Mouse (Mus musculus): Measurements from ENCODE around the gene Tsc22d3.
A peak's percentile ranks its signal among the peaks of the same experiment; 100 is the strongest.

Gene Tsc22d3

DNA sequence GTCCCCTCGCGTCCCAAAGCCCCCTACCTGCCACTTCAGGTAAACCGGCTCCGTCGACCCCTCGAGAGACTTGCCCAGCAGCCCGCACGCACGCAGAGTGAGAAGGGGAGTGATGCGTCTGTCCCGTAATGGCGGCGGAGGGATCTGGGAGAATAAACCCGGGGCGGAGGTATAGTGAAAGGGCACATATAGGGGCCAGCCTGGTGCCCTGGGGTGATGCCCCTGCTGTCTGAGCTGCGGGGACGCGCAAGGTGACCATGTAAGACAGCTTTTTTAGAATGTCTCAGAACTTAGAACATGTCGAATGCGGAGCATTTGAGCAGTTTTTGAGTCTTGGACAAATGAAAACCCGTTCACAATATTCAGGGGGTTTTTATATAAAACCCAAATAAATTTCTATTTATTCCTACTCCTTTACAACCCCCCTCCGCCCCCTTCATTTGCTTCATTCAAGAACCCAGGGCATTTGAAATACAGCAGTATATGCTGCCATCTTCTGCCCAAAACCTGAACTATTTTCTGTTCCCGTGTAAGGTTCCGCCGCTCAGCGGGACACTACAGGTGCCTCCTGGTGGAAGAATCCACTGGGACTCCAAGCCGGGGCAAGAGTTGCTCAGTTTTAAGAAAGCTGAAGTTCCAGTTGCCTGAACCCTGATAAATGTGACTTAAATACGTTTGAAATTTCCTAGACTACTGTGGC lies at the start of gene Tsc22d3:
Gene Tsc22d3, minus strand, starts transcription at position 250 of the 700 bp plus-strand sequence.
- DNase-seq (ENCODE audit: low spot score) = no peak

DNA sequence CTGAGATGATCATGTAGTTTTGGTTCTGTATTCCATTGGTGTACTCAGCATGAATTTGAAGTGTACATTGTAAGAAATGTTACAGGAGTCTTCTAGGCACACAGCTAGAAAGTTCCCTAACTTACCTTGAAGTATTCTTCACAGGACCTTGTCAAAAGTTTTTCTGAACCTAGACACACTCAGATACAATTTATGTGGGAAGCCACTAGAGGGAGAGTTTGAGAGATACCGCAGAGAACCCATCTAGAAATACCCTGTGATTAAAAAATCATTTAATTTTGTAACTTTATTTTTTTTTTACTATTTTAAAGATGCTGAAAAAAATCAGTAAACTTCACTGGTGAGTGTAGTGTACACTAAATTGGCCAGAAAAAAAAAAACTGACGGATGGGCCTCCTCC lies 39.1 kb upstream of the Tsc22d3 start:
- no peak for DNase-seq (ENCODE audit: low spot score)

DNA sequence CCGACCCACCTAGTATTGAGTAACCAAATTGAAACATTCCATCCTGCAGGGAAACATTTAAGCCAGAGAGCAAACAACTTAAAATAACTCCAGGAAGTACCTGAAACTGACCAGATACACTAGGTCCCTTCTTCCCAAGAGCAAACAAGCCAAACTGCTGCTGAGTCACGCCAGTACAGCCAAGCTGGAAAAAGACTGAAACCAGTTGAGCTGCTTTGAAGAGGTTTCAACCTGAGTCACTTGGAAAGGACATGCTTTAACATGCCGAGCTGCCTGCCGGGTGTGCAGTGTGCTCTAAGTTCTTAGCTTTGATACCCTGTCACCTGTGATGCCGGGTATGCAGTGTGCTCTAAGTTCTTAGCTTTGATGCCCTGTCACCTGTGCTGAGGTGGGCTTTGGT lies 37.6 kb upstream of the Tsc22d3 start:
- DNase-seq (ENCODE audit: low spot score) = no peak

DNA sequence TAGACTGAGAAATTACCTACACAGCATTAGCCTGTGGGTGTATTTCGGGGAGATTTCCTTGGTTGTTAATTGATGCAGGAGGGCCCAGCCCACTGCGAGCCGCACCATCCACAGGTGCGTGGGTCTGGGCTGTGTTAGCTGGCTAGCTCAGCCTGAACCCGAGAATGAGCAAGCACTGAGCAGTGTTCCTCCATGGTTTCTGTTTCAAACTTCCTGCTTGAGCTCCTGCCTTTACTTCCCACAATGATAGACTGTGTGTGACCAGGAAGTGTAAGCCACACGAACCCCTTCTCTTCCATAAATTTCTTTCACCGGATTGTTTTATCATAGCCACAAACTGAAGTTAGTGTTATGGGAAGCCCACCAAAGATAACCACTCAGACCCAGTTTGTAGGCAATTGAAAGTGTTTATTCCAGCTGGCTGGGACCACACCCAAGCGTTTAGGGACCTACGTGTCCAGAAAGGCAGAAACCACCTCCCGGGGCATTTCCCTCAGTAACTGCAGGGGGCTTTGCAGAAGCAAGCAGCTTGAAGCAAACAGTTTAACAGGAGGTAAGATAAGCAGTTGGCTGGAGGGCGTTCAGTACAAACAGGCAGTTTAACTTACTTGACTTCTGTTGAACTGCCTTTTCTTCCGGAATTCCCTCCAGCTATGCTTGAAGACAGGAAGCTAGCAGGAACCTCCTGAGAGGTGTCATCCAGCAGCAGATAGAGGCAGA lies 24.6 kb upstream of the Tsc22d3 start:
- no peak for DNase-seq (ENCODE audit: low spot score)

DNA sequence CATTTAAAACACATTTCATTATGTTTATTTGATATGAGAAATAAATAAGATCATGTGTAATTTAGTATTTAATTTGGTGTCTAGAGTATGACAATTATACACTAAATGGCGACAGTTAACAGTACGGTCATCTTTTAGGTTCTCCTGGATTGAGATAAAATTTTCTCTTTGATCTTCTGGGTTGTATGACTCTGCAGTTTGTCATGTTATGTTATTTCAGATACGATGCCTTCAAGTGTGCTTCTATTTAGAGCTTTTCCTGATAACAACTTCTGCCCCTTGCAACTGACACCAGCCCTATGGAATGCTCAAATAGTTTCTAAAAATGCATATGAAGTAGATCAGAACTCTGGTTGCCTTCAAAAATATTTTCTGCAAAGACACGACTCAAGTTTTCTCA lies 9.5 kb upstream of the Tsc22d3 start:
- no peak for DNase-seq (ENCODE audit: low spot score)

DNA sequence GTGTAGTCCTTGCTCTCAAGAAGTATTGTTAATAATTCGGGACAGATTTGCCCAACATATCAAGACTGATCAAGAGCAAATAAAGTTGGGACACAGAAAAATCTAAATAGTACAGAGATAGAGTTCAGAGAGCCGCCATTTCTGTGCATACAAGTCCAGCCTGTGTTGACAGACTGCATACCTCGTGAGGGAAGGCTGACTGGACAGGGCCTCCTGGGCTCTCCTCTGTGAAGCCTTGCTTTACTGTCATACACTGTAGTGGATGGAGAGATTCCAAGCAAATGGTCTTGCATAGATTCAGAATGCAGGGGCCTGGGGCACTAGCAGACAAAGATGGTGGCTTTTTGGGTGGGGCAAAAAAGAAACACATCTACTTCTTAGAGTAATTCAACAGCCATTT lies 1.4 kb upstream of the Tsc22d3 start:
- DNase-seq (ENCODE audit: low spot score) = no peak

DNA sequence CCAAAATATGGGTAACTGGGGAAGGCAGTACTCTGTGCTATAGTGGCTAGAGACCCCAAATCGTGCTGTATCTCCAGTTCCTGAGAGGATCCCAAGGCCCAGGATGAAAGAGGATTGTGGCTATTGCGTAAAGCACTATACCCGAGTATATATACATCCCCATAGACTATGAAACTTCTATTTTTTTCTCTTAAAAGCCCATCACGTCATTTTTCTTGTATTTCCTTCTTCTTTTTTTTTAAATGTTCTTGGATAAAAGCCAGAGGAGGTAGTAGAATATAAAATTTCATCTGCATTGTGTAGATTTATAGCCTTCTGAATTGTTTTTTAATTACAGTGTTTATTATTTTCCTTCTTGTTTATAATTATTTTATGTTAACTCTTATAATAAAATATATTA lies 852 bp upstream of the Tsc22d3 start:
- no peak for DNase-seq (ENCODE audit: low spot score)

DNA sequence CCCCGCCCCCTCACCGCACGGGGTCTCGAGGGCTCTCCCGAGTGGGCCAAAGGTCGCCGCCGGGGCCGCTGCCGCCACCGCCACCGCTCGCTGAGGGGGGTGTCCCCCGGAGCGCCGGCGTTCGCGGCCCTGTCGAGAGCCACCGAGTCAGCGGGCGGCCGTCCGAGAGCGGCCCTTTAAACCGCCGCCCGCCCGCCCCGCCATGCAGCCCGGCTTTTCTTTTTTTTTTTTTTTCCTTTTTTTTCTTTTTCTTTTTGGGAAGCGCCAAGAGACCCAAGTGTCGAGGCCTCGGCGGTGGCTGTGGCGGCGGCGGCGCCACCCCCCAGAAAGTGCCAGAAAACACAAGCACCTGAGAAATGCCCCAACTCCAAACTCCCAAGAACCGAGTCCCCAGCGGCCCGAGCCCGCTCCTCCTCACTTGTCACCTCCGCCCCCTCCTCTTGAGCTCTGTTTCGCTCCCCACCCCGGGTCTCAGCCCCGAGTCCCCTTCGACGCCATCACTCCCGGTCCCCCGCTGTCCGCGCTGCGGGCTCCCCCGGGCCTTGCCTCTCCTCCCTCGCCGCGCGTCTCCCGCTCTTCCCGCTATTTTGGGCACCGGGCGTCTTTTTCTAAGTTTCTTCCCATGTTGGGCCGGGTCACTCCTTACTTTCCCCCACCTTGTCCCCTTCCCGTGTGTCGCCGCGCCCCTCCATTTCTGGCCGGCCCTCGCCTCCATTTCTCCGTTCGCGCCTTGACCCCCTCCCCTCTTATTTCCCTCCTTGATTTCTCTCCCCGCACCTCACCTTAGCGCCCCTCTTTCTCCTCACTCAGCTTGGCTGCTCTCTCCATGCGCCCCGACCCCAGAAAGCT lies 674 bp downstream of the Tsc22d3 start:
- DNase-seq (ENCODE audit: low spot score) = no peak

DNA sequence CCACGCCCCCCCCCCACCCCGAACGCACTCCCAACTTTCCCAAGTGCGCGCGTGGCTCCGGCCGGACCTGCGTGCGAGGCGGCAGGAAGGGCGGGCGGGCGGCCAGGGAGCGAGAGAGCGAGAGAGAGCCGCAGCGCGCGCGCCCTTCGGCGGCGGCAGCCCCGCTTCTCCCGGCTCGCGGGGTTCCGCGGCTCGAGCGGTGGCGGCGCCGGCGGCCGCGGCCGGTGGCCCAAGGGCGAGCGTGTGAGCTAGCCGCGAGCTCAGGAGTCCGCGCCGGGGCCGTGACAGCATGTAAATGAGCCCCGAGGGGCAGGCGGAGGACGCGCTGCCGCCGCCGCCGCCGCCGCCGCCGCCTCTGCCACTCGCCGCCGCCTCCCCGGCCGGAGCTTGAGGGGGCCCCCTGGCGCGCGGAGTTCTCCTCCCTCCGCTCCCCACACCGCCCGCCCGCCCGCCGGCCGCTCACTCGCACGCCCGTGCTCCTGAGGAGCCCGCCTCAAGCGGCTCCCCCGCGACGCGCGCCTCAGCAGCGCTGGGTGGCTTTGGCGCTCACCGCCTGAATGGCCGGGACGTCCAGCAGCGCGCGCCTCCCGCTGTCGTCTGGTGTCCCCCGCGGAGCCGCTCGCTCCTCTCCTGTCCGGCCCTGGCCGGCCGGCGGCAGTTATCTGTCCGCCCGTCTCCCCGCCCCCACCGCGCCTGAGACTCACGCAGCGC lies 1.5 kb downstream of the Tsc22d3 start:
- peak; percentile 12 for DNase-seq (ENCODE audit: low spot score)

DNA sequence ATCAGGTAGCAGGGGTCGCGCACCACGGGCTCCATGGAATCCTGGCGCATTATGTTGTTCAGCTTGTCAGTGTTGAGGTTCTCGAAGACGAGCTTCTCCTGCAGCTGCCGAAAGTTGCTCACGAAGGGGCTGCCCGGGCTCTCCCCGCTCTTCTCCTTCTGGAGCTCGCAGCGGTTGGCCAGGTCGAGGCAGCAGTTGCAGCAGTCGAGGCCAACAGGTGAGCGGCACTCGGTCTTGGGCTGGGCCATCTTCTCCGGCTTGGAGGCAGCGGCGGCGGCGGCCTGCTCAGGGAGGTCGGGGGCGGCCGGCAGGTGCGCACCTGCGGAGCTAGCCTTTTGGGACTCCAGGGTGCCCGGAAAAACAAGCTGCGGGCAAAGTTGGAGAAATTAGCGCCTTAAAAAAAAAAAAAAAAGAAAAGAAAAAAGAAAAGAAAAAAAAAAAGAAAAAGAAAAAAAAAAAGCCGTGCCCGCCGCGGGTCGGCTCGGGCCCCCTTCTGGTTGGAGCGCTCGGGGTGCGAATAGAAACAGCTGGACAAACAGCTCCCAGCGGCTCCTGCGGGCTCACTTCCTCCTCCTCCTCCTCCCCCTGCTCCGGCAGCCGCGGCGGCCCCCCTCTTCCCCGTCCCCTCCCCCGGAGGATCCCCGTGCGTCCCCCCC lies 2.1 kb downstream of the Tsc22d3 start:
- DNase-seq (ENCODE audit: low spot score) = no peak

DNA sequence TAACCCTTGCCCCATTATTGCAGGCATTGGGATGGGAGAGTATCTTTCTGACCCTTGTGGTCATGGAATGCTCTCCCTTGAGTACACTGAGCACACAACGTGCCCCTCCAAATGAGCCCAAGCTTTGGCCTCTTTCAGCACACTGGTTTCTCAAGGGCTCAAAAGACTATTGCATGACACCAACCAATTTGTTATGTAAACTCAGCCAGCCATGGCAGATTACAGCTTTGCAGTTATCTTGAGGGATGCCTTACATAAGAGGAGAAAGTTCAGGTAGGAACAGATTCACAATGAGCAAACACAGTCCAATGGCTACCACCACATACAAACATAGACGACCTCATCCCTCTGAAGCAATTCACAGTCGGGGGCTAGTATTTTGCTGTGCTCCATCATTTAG lies 9.3 kb downstream of the Tsc22d3 start:
- no peak for DNase-seq (ENCODE audit: low spot score)

DNA sequence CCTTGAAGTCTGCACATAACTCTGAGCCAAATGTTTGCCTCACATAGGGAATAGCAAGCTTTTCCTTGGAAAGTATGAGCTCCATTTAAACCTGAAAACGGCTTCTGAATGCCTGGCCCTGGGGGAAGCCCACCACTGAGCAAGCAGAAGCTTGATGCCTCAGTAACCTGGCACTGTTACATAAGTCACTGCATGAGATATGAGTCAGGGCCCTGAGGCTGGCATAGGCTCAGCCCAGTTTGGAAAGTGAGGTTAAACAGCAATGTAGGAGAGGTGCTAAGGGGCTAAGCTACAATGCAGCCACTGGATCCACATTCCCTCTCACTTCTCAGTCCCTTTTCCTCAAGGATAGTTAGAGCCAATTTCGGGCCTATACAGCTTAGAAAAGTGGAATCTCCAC lies 10.3 kb downstream of the Tsc22d3 start:
- no peak for DNase-seq (ENCODE audit: low spot score)

DNA sequence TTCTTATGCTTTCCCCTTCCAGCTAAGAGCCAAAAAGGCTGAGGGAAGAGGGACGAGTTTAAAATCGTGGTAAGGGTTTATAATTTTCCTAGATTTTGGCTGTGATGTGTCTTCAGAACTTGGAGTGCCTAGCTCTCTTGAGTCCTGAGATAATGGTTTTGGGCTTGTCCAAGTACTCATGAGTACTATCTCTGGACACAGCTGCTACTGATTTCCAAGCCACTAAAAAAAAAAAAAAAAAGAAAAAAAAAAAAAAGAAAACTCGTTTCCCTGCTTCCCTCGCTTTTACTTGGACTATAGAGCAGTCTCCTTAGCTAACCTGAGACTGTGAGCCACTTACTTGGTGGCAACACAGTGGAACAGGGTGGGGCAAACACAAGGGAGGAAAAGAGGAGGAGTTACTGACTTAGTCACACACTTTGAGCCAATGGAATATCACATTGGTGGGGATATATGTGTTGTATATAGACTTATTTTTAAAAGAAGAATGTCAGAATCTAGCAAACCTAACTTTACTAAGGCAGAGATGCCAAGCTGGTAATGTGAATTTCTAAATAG lies 11.2 kb downstream of the Tsc22d3 start:
- no peak for DNase-seq (ENCODE audit: low spot score)

DNA sequence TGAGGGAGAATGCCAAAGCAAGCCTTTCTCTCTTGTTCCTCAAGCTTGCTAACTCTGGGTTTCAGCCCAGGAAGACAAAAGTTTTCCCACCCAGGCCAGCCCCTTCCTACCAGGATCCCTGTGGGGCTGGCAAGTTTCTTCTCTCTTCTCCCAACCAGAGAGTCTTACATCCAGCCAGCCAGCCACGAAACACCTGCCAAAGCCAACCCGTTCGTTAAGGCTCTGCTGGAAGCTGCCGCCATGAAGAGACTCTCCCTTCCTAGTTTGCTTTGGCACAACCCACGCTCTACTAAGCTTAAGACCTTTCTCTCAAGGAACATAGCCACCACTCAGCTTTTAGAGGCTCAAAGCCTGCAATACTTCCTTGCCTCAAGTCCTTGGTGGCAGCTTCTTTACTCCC lies 11.9 kb downstream of the Tsc22d3 start:
- no peak for DNase-seq (ENCODE audit: low spot score)

DNA sequence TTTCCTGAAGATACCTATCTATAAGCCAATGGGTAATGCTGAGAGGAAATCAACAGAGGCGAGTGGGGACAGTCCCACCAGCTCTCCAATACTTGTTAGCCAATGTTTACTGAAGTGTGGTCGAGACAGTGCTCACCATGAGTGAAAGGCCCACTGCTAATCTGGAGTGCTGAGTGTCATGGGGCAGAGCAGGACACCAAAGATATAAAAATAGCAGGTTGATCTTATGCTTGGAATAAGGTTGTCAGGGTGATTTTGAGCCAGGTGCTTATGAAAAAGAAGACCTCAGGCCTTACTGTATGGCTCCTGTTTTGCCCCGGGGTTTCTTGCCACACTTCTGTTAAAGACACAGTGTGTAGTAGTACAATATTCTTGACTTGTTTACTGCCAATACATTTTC lies 20.0 kb downstream of the Tsc22d3 start:
- DNase-seq (ENCODE audit: low spot score) = no peak

DNA sequence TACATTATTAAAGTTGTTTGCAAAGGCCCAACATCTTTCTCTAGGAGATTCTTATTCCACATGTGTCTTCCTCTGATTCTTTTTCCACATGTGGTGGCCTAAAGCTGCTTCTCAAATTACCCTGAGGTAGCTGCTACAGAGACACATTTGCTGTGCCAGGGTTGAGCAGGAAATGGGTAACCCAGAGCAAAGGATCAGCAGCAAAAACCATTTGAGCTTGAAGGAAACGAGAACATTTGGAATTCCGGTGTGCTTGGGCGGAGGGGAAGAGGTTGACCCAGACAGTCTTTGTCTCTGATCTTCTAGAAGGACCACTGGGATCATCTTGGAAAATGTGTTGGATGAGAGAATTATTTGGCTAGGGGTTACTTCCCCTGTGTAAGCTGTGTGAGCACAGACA lies 24.8 kb downstream of the Tsc22d3 start:
- DNase-seq (ENCODE audit: low spot score) = no peak

DNA sequence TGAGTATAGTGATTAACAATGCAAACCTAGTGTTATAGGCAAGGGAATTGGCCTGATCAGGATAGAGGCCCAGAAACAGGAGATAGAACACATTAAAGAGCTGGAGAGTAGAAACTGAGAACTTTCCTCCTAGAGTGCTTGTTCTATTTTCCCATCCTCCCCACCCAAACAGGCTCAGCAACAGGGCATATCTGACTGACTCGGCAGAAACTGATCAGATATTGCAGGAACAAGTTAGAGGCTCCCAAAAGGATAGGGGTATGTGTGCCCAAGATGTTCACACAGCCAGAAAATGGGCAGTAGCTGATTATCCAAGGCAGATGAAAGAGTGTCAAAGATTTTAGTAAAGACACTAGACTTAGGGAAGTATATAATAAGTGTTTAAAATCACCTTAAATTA lies 25.3 kb downstream of the Tsc22d3 start:
- no peak for DNase-seq (ENCODE audit: low spot score)

DNA sequence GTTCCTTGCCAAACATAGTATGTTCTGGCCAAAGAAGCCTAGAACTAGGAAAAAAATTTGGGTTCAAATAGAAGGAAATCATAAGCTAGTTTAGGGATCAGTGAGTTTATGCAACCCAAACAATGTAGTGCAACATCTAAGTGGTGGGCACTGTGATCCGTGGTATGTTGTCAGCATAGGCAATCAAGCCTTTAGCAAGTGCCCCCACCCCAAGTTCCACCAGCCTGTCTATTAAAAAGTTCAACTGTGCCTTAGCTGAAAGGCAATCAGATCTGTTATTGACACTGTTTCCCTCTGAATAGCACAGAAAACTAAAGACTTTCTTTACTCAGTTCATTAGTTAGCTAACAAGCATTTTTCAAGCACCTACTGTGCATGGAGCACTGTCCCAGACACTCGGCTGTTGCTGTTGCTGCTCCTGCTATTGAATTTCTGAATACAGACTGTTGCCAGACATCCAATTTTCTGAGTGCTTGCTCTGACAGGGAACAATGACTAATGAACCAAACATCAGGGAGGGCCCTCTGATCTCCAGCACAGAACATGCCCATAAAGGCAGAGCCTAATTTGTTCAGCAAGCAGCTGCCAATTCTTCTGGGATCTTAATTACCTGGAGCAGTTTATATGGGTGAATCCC lies 27.6 kb downstream of the Tsc22d3 start:
- DNase-seq (ENCODE audit: low spot score) = no peak

DNA sequence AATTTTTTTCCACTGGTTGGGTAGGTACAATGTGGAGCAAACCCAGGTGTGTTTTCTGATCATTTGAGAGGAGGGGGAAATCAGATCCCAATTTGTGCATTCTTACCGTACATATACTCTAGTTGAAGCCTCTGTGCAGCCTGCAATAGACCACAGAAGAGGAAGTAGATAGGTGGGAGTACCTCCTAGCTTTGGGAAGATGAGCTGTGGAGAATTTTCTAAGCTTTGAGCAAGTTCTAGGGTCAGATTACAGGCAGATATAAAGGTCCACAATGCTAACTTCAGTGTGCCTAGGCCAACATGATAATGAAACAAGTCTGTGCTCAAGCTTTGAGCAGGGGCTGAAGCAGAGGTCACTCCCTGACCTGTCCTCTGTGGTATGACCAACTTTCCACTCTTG lies 30.9 kb downstream of the Tsc22d3 start:
- no peak for DNase-seq (ENCODE audit: low spot score)

DNA sequence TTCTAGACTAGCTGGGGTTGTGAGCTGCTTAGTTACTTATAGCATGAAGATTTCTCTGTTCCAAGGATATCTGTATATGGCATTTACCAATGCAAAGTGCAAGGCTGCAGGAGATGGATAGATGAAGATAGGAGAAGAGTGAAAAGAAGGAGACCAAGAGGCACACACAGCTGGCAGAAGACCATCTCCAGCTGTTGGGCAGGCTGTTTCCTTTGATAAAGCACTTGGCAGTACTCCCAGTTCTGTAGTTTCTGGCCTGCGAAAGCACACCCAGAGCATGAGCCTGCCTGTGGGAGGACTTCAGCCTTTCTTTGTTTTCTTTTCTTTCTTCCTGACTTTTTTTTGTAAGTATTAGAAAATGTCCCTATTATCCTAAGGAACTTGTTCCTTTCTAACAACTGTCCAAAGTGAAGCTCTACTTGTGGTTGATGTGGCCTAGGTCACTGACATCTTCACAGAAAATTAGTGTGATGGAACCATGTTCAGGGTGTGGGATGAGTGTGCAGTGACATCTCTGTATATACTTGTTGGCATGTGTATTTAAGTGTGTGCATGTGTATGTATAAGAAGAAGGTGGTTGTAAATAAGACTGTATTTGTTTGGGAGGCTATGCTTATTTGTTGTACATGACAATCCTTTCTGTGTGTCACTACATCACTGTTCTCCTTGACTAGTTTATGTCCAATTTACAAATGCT lies 32.6 kb downstream of the Tsc22d3 start:
- no peak for DNase-seq (ENCODE audit: low spot score)
